Mouse (Mus musculus): Measurements from ENCODE around the gene Map2k6. TPM values are rescaled to one million over a fixed set of nuclear protein-coding genes. Genes with fewer than 3 reads are reported as not detected.

Gene Map2k6
- polyA plus RNA-seq, 2 experiments: 2.8 to 3.6 TPM

GRCm38 (mm10) chr11:110469054-110469453 lies 70.1 kb downstream of the Map2k6 start:
- no peak for ATAC-seq (ENCODE audit: insufficient read depth)
- H3K9ac ChIP-seq (replicated peaks): no peak overlapping the region
- no peak overlapping the region for H3K4me3 ChIP-seq (ENCODE audit: insufficient read depth in 1 of 2, low read depth in 2 of 2, low read length in 2 of 2)
- H3K27me3 ChIP-seq (ENCODE audit: control insufficient read depth, insufficient read depth, low read length): no peaks in the 10 kb centered on the region
- TF ChIP-seq CTCF (IDR thresholded peaks at IDR 0.05; ENCODE audit: low read depth): no peak
- no peak for TF ChIP-seq EP300 (IDR thresholded peaks at IDR 0.05; ENCODE audit: low read depth)
- no peaks in the 10 kb centered on the region for H3K9me3 ChIP-seq (ENCODE audit: control insufficient read depth, low read length)
- peaks cover 5 to 8% of the 10 kb centered on the region in 2 experiments for H3K4me1 ChIP-seq (replicated peaks; ENCODE audit: control insufficient read depth in 2 of 2, insufficient read depth in 2 of 2, low read length in 1 of 2)
- no peaks in the 10 kb centered on the region for H3K36me3 ChIP-seq (replicated peaks; ENCODE audit: control insufficient read depth, insufficient read depth, low read depth)
- DNase-seq (ENCODE audit: low read depth in 3 of 3, low spot score in 3 of 3): no peak
- WGBS (ENCODE audit: insufficient replicate concordance): 65% methylated on average over 2 of the region's 2 CpGs
- H3K4me2 ChIP-seq (ENCODE audit: low read depth): no peak overlapping the region
- H3K27ac ChIP-seq: no peak overlapping the region

- H3K27me3 ChIP-seq (ENCODE audit: control insufficient read depth, insufficient read depth, low read length): no peaks in the 10 kb centered on the region
- DNase-seq (ENCODE audit: low read depth in 3 of 3, low spot score in 3 of 3) (no peak), ATAC-seq (ENCODE audit: insufficient read depth) (no peak)
- H3K9ac ChIP-seq (replicated peaks): no peak overlapping the region
- TF ChIP-seq EP300 (IDR thresholded peaks at IDR 0.05; ENCODE audit: low read depth) (no peak), CTCF (IDR thresholded peaks at IDR 0.05; ENCODE audit: low read depth) (no peak)
- H3K4me2 ChIP-seq (ENCODE audit: low read depth): no peak overlapping the region
- no peaks in the 10 kb centered on the region for H3K36me3 ChIP-seq (replicated peaks; ENCODE audit: control insufficient read depth, insufficient read depth, low read depth)
- no peak overlapping the region for H3K27ac ChIP-seq
- H3K4me3 ChIP-seq (ENCODE audit: insufficient read depth in 1 of 2, low read depth in 2 of 2, low read length in 2 of 2): no peak overlapping the region
- no peaks in the 10 kb centered on the region for H3K9me3 ChIP-seq (ENCODE audit: control insufficient read depth, low read length)
- H3K4me1 ChIP-seq (replicated peaks; ENCODE audit: control insufficient read depth in 2 of 2, insufficient read depth in 2 of 2, low read length in 1 of 2): peaks cover 0 to under 1% of the 10 kb centered on the region in 2 experiments; a peak in 1 of 4 replicates
- 69% methylated on average over 8 of the region's 8 CpGs for WGBS (ENCODE audit: insufficient replicate concordance)
Measured at GRCm38 (mm10) chr11:110470561-110471273, 71.8 kb downstream of the Map2k6 start.

GRCm38 (mm10) chr11:110471362-110471761 lies 72.4 kb downstream of the Map2k6 start:
- H3K9me3 ChIP-seq (ENCODE audit: control insufficient read depth, low read length): no peaks in the 10 kb centered on the region
- DNase-seq (ENCODE audit: low read depth in 3 of 3, low spot score in 3 of 3) (no peak), ATAC-seq (ENCODE audit: insufficient read depth) (no peak)
- H3K9ac ChIP-seq (replicated peaks): no peak overlapping the region
- no peaks in the 10 kb centered on the region for H3K36me3 ChIP-seq (replicated peaks; ENCODE audit: control insufficient read depth, insufficient read depth, low read depth)
- no peak overlapping the region for H3K4me3 ChIP-seq (ENCODE audit: insufficient read depth in 1 of 2, low read depth in 2 of 2, low read length in 2 of 2)
- H3K27me3 ChIP-seq (ENCODE audit: control insufficient read depth, insufficient read depth, low read length): no peaks in the 10 kb centered on the region
- TF ChIP-seq EP300 (IDR thresholded peaks at IDR 0.05; ENCODE audit: low read depth) (no peak), CTCF (IDR thresholded peaks at IDR 0.05; ENCODE audit: low read depth) (no peak)
- H3K4me2 ChIP-seq (ENCODE audit: low read depth): no peak overlapping the region
- WGBS (ENCODE audit: insufficient replicate concordance): 80% methylated on average over 2 of the region's 2 CpGs
- no peak overlapping the region for H3K27ac ChIP-seq
- peaks cover 0 to 4% of the 10 kb centered on the region in 2 experiments; a peak in 3 of 4 replicates for H3K4me1 ChIP-seq (replicated peaks; ENCODE audit: control insufficient read depth in 2 of 2, insufficient read depth in 2 of 2, low read length in 1 of 2)

GRCm38 (mm10) chr11:110472078-110472477 lies 73.2 kb downstream of the Map2k6 start:
- Histone ChIP-seq H3K36me3 (replicated peaks; ENCODE audit: control insufficient read depth, insufficient read depth, low read depth) (no peaks in the 10 kb centered on the region), H3K4me2 (ENCODE audit: low read depth) (no peak overlapping the region), H3K9me3 (ENCODE audit: control insufficient read depth, low read length) (no peaks in the 10 kb centered on the region), H3K9ac (replicated peaks) (no peak overlapping the region), H3K4me3 (ENCODE audit: insufficient read depth in 1 of 2, low read depth in 2 of 2, low read length in 2 of 2) (no peak overlapping the region), H3K4me1 (replicated peaks; ENCODE audit: control insufficient read depth in 2 of 2, insufficient read depth in 2 of 2, low read length in 1 of 2) (peaks cover 1 to 11% of the 10 kb centered on the region in 2 experiments), H3K27ac (no peak overlapping the region), H3K27me3 (ENCODE audit: control insufficient read depth, insufficient read depth, low read length) (no peaks in the 10 kb centered on the region)
- DNase-seq (ENCODE audit: low read depth in 3 of 3, low spot score in 3 of 3) (no peak), ATAC-seq (ENCODE audit: insufficient read depth) (no peak)
- 63% methylated on average over 5 of the region's 5 CpGs for WGBS (ENCODE audit: insufficient replicate concordance)
- TF ChIP-seq EP300 (IDR thresholded peaks at IDR 0.05; ENCODE audit: low read depth): no peak
- no peak for TF ChIP-seq CTCF (IDR thresholded peaks at IDR 0.05; ENCODE audit: low read depth)

GRCm38 (mm10) chr11:110473495-110473894 lies 74.6 kb downstream of the Map2k6 start:
- 83% methylated on average over 16 of the region's 16 CpGs for whole genome bisulfite sequencing (ENCODE audit: insufficient replicate concordance)
- H3K4me2 ChIP-seq (ENCODE audit: low read depth): no peak overlapping the region
- H3K36me3 ChIP-seq (replicated peaks; ENCODE audit: control insufficient read depth, insufficient read depth, low read depth): no peaks in the 10 kb centered on the region
- no peaks in the 10 kb centered on the region for H3K27me3 ChIP-seq (ENCODE audit: control insufficient read depth, insufficient read depth, low read length)
- no peak for ATAC-seq (ENCODE audit: insufficient read depth)
- no peak overlapping the region for H3K9ac ChIP-seq (replicated peaks)
- no peak overlapping the region for H3K27ac ChIP-seq
- no peaks in the 10 kb centered on the region for H3K9me3 ChIP-seq (ENCODE audit: control insufficient read depth, low read length)
- no peak for TF ChIP-seq EP300 (IDR thresholded peaks at IDR 0.05; ENCODE audit: low read depth)
- no peak for TF ChIP-seq CTCF (IDR thresholded peaks at IDR 0.05; ENCODE audit: low read depth)
- peaks cover 8 to 23% of the 10 kb centered on the region in 2 experiments for H3K4me1 ChIP-seq (replicated peaks; ENCODE audit: control insufficient read depth in 2 of 2, insufficient read depth in 2 of 2, low read length in 1 of 2)
- H3K4me3 ChIP-seq (ENCODE audit: insufficient read depth in 1 of 2, low read depth in 2 of 2, low read length in 2 of 2): no peak overlapping the region
- DNase-seq (ENCODE audit: low read depth in 3 of 3, low spot score in 3 of 3): no peak
